Mouse (Mus musculus) urinary bladder, postnatal 4 days (tissue): ENCODE results near the gene Chrna9.

ENCODE experiments used
- DNase-seq, 2 experiments: peaks; one replicate each; pipeline ENCODE4 v3.0.0; 2021 to 2022; ENCODE audit warnings: low spot score in 2 of 2

The Chrna9 gene

DNA sequence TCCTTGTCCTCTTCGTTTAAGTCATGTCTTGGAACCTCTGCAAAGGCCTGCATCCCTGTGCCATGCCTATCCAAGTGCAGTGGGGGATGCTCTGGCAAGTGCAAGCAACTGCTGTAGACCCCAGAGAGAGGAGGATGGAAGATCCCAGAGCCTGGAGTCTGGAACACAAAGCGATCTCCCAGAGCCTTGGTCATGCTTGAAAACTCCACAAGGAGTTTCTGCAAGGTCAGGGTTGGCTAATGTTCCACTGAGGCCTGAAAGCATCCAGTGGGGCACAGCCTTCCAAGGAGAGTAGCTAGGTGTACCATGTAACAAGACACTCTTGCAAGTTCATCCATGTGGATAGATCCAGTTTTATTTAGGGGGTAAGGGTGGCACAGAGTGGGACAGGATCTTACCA lies 79.7 kb downstream of the Chrna9 start:
- DNase-seq: no peak

DNA sequence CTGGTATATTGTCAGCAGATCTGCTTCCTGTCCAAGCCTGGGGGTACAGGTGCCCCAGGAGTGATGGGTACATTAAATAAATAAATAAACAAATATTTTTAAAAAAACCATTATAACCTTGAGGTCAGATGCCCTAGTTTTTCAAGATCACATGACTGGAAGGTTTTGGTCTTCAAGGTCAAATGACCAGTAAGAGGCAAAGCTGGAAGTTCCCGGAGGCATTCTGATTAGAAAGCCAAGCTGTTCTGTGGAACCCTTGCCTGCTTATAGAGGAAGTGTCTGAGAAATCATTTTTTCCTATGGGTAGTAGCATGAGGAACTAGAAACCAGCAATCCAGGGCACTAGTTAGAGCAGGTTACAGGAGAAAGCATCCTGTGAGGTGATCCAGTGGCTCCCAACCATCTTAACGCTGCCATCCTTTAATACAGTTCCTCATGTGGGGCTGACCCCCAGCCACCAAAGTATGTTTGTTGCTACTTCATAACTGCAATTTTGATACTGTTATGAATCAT lies 80.8 kb downstream of the Chrna9 start:
- no peak for DNase-seq

DNA sequence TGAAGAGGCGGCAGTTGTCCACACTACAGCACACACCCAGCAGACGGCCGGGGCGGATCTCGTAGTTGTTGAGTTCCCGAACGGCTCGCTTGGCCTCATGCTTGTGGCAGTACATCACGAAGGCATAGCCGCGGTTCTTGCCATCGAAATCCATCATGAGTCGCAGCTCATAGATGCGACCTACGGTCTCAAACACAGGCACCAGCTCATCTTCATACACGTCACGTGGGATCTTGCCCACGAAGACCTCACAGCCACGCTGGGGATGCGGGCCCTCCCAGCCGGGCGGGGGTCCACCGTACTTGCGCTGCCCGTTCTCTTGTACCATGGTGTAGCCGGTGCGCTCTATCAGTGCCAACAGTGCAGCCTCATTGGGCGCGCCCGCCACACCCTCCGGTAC lies 92.1 kb downstream of the Chrna9 start:
- no peak for DNase-seq
